Mouse (Mus musculus) ovary, postnatal 36 days (tissue): ENCODE data around the gene Olfr1356.
"Not testable (repeated sequence)": the region's sequence is repeated elsewhere in the genome, so short reads cannot be mapped to it uniquely, and the experiment has no call there.

Experiments used
- DNase-seq: peaks from one replicate; pipeline ENCODE4 v3.0.0; 2022; ENCODE audit warnings: low spot score, mixed read lengths

Olfr1356 gene

DNA sequence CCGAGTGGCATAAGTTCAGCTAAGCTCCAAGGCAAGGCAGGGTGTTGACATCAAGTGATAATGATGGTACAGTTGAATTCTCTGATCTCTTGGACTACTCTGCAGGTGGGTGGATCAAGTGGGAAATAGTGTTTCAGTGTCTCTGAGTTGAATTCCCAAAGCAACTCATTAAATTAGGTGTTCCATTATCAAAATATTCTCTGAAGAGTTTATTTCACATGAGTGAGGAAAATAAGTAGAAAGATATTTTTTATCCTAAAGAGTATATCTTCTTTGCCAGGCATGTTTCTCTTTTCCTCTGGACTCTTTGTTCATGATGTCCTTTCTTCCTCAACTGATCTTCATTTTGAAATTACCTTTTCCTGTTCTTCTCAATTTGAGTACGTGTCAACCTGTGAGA is at the start of gene Olfr1356:
Olfr1356 (minus strand) TSS at position 101 of the 400 bp plus-strand sequence.
- DNase-seq: no peak

GRCm38 (mm10) chr10:78875240-78875639 is 23.3 kb upstream of the Olfr1356 start, which contains the start of gene Olfr1355:
Gene Olfr1355 (plus strand): TSS chr10:78875540.
- no peak for DNase-seq

- DNase-seq: not testable (repeated sequence)
Observed at GRCm38 (mm10) chr10:78840456-78840855, 11.5 kb downstream of the Olfr1356 start.

DNA sequence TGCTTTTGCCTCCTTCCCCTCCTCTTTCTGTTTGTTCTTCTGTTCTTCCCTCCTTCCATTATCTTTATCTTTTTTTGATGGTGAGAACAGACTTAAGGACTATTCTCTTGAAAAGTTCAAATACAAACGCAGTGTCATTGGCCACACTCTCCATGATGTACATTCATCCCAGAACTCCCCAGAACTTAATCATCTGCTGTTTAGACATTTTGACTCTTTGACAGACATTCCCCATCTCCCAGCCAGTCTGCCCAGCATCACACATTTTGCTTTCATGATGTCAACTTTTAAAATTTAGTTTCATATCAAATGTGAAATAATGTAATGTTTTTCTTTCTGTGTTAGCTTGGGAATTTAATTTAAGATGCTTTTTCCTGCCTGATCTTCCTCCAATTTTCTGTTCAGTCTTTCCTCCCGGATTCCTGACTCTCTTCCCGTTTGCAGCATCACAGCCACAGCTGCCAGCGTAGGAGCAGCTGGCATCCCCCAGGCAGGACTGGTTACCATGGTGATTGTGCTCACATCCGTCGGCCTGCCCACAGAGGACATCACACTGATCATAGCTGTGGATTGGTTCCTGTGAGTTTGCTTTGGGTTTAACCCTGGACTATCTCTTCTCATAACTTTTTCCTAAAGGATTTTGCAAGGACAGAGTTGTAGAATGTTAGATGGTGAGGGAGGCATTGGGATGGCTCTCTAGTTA is 39.5 kb downstream of the Olfr1356 start:
- no peak for DNase-seq

GRCm38 (mm10) chr10:78801449-78801848 is 50.5 kb downstream of the Olfr1356 start:
- DNase-seq: no peak
